Mouse (Mus musculus): ENCODE results near the gene Smim7.

The Smim7 gene

GRCm38 (mm10) chr8:72547122-72547801, 23.6 kb downstream of the Smim7 start:
- peak in 1 of 2 experiments; percentile 26 for DNase-seq (ENCODE audit: low spot score in 2 of 2)

- no peak for DNase-seq (ENCODE audit: low spot score in 2 of 2)
Observed at GRCm38 (mm10) chr8:72539234-72539633, 31.7 kb downstream of the Smim7 start.

GRCm38 (mm10) chr8:72534888-72535287, 36.0 kb downstream of the Smim7 start:
- DNase-seq (ENCODE audit: low spot score in 2 of 2): no peak

GRCm38 (mm10) chr8:72532103-72532502, 38.8 kb downstream of the Smim7 start:
- DNase-seq (ENCODE audit: low spot score in 2 of 2): no peak

GRCm38 (mm10) chr8:72521888-72522287, 49.0 kb downstream of the Smim7 start:
- DNase-seq (ENCODE audit: low spot score in 2 of 2): no peak

GRCm38 (mm10) chr8:72517421-72517988, 53.4 kb downstream of the Smim7 start:
- no peak for DNase-seq (ENCODE audit: low spot score in 2 of 2)

Data from heart, adult 9 months (tissue).